Mouse (Mus musculus): ENCODE measurements around the gene Evpl. TPM values are rescaled to one million over a fixed set of nuclear protein-coding genes. Genes with fewer than 3 reads are reported as not detected.

Gene Evpl
- polyA plus RNA-seq, 1 experiment: not detected

DNA sequence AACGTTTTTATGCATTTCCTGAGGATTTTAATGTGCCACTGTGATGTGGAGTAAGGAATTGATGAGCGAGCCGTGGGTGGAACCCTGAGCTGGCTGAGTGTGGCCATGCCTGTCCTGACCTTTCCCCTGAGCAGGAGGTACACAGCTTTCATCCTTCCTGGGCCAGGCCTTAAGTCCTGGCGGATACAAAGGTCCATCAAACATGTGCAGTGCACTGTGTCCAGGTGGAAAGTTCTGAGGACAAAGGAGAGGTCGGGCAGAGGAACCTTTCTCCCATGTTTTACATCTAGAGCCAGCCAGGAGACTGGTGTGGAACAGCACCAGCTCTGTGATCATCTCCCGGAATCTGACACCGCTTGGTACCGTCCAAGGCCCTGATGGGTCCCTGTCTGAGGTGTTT, 28.6 kb downstream of the Evpl start:
- WGBS: 81% methylated on average over 8 of the region's 8 CpGs
- no peak overlapping the region for H3K27ac ChIP-seq (ENCODE audit: insufficient read depth, low read depth, low read length)
- no peaks in the 10 kb centered on the region for H3K4me1 ChIP-seq (ENCODE audit: control insufficient read depth, insufficient read depth, low read length)
- TF ChIP-seq CTCF (IDR thresholded peaks at IDR 0.05; ENCODE audit: insufficient read depth, low read depth, low read length) (no peak), POLR2A (IDR thresholded peaks at IDR 0.05; ENCODE audit: insufficient read depth, low read depth, low read length) (no peak)
- no peak overlapping the region for H3K4me3 ChIP-seq (ENCODE audit: insufficient read depth, low read depth, low read length)

DNA sequence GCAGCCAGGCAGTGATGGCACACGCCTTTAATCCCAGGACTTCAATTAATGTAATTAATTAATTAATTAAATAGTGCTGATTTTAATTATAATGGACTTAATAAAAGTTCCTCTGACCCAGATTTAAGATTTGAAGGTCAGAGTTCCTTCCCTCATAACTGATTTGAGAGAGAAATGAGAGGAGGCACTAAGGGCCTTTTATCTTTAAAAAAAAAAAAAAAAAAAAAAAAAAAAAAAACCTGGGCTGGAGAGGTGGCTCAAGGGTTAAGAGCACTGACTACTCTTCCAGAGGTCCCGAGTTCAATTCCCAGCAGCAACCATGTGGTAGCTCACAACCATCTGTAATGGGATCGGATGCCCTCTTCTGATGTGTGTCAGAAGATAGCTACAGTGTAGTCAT, 29.2 kb downstream of the Evpl start:
- Histone ChIP-seq H3K4me3 (ENCODE audit: insufficient read depth, low read depth, low read length) (no peak overlapping the region), H3K27ac (ENCODE audit: insufficient read depth, low read depth, low read length) (no peak overlapping the region), H3K4me1 (ENCODE audit: control insufficient read depth, insufficient read depth, low read length) (no peaks in the 10 kb centered on the region)
- 86% methylated on average over 3 of the region's 3 CpGs for WGBS
- TF ChIP-seq CTCF (IDR thresholded peaks at IDR 0.05; ENCODE audit: insufficient read depth, low read depth, low read length): no peak
- TF ChIP-seq POLR2A (IDR thresholded peaks at IDR 0.05; ENCODE audit: insufficient read depth, low read depth, low read length): no peak

DNA sequence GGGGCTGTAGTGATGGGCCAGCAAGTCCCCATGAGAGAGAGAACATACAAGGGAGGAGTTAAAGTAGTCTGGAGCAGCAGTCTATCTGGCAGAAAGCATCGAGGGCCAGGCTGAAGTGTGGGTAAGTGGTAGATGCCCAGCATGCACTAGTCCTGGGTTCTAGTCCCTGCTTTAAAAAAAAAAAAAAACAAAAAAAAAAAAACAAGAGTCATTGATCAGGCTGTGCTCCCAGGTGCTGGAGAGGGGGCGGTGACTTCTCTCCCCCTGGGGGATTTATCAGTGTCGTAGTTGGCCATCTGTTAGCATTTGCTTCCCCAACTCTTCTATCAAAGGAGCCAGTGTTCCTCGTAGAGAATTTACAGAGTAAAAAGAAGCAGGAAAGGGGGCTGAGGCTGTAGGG, 31.2 kb downstream of the Evpl start:
- Histone ChIP-seq H3K4me3 (ENCODE audit: insufficient read depth, low read depth, low read length) (no peak overlapping the region), H3K4me1 (ENCODE audit: control insufficient read depth, insufficient read depth, low read length) (no peaks in the 10 kb centered on the region), H3K27ac (ENCODE audit: insufficient read depth, low read depth, low read length) (no peak overlapping the region)
- WGBS: 80% methylated on average over 4 of the region's 4 CpGs
- TF ChIP-seq POLR2A (IDR thresholded peaks at IDR 0.05; ENCODE audit: insufficient read depth, low read depth, low read length): no peak
- no peak for TF ChIP-seq CTCF (IDR thresholded peaks at IDR 0.05; ENCODE audit: insufficient read depth, low read depth, low read length)

DNA sequence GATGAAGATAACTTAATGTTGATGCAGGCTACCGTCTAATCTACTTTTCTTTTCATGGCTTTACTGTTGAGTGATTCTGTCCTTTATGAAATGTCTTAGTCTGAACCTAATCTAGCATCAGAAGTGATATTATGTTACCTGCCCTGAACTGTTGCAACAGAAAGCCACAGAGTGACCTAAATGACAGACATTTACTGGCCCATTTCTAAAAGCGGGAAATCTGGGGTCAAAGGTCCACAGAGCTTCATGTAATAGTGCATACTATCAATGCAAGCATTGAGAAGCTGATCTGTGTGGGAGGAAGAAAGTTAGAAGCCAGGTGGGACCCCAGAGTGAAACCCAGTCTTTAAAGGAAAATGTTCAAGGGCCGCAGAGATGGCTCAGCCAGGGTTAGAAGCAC, 34.7 kb downstream of the Evpl start:
- TF ChIP-seq CTCF (IDR thresholded peaks at IDR 0.05; ENCODE audit: insufficient read depth, low read depth, low read length) (no peak), POLR2A (IDR thresholded peaks at IDR 0.05; ENCODE audit: insufficient read depth, low read depth, low read length) (no peak)
- no peak overlapping the region for H3K27ac ChIP-seq (ENCODE audit: insufficient read depth, low read depth, low read length)
- H3K4me1 ChIP-seq (ENCODE audit: control insufficient read depth, insufficient read depth, low read length): no peaks in the 10 kb centered on the region
- 96% methylated on average over 3 of the region's 3 CpGs for WGBS
- H3K4me3 ChIP-seq (ENCODE audit: insufficient read depth, low read depth, low read length): no peak overlapping the region

DNA sequence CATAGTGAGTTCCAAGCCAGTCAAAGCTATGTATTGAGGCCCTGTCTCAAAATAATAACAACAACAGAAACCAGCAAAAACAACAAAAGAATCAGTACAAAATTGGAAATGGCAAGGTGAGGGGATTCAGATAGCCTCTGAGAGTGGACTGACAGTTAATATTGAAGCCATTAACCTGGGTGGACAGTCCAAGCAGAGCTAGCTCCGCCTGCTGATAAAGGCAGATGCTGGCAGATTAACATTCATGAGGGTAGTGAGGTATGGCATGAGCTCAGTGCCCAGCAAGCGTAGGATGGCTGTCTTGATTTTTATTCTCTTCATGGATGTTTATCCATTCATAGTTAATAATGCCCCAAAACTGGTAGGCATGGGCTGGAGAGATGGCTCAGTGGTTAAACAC, 36.7 kb downstream of the Evpl start:
- WGBS: 99% methylated on average over 2 of the region's 2 CpGs
- Histone ChIP-seq H3K4me1 (ENCODE audit: control insufficient read depth, insufficient read depth, low read length) (peaks cover 6% of the 10 kb centered on the region; the same call in 1 of the 2 replicates), H3K4me3 (ENCODE audit: insufficient read depth, low read depth, low read length) (no peak overlapping the region), H3K27ac (ENCODE audit: insufficient read depth, low read depth, low read length) (no peak overlapping the region)
- TF ChIP-seq POLR2A (IDR thresholded peaks at IDR 0.05; ENCODE audit: insufficient read depth, low read depth, low read length) (no peak), CTCF (IDR thresholded peaks at IDR 0.05; ENCODE audit: insufficient read depth, low read depth, low read length) (no peak)

DNA sequence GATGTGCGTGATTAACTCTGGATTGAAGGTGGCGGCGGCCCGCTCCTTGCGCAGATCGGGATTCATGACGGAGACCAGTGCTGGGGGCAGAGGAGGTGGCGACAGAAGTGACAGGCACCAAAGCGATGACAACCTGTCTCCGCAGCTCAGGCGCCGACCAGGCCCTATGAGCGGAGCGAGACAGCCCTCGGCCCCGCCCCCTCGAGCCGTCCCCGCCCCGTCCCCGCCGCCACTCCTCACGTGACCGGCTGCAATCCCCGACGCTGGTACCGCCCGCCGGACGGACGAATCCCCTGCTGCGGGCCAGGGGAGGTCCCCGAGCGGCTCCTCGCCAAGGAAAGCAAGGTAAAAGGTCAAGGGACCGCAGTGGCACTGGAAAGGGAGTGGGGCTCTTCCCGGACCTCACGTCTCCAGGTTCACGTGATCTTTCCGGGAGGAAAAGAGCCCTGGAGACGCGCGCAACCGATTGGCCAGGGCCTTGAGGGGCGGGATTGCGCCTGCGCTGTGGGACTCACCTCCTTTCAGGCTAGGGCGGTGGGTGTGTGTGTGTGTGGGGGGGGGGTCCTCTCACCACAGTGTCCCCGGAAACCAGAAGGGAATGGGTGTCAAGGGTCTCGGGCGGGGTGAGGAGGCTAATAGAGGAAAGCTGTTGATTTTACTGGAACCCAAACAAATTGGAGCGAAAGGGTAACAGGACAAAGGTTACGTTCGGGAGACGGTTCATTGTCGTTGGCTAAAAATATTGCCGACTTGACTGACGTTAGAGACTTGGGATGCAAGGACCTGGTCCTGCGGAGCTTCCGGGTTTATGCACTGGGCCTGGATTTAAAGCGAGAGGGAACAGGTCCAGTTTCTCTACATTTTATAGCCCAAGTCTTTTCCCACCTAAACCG, 39.0 kb downstream of the Evpl start, which contains the start of the genes Ten1 and Acox1:
TSS of gene Ten1 (plus strand) at position 217 of the 893 bp plus-strand sequence.
TSS of gene Acox1 (minus strand) at position 407 of the 893 bp plus-strand sequence.
- TF ChIP-seq POLR2A (IDR thresholded peaks at IDR 0.05; ENCODE audit: insufficient read depth, low read depth, low read length): peak; percentile 71; the same call in 1 of the 2 replicates
- no peak for TF ChIP-seq CTCF (IDR thresholded peaks at IDR 0.05; ENCODE audit: insufficient read depth, low read depth, low read length)
- under 1% methylated on average over 62 of the region's 62 CpGs for WGBS
- H3K4me3 ChIP-seq (ENCODE audit: insufficient read depth, low read depth, low read length): peak within 1 kb of the TSS; percentile 91
- H3K4me1 ChIP-seq (ENCODE audit: control insufficient read depth, insufficient read depth, low read length): peaks cover 11% of the 10 kb centered on the region; the same call in 1 of the 2 replicates
- H3K27ac ChIP-seq (ENCODE audit: insufficient read depth, low read depth, low read length): peak within 1 kb of the TSS; percentile 97

DNA sequence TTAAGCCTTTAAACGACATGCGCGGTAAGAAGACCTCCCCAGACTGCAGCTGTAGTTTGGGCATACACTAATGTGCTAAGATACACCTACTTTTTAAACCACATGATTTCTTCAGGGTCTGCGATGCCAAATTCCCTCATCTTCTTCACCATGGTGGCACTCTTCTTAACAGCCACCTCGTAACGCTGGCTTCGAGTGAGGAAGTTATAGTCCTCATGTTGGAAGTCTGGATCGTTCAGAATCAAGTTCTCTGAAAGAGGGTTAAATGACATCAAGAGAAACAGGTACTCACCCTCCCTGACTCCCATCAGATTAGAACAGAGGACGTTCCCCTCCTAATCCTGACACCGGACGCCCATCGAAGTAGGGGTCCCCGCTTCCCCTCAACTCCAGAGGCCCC, 39.7 kb downstream of the Evpl start:
- Histone ChIP-seq H3K4me3 (ENCODE audit: insufficient read depth, low read depth, low read length) (peak overlapping the region; percentile 91), H3K4me1 (ENCODE audit: control insufficient read depth, insufficient read depth, low read length) (peaks cover 11% of the 10 kb centered on the region; the same call in 1 of the 2 replicates), H3K27ac (ENCODE audit: insufficient read depth, low read depth, low read length) (peak overlapping the region; percentile 87)
- TF ChIP-seq CTCF (IDR thresholded peaks at IDR 0.05; ENCODE audit: insufficient read depth, low read depth, low read length) (no peak), POLR2A (IDR thresholded peaks at IDR 0.05; ENCODE audit: insufficient read depth, low read depth, low read length) (no peak)
- WGBS: 6% methylated on average over 13 of the region's 13 CpGs

DNA sequence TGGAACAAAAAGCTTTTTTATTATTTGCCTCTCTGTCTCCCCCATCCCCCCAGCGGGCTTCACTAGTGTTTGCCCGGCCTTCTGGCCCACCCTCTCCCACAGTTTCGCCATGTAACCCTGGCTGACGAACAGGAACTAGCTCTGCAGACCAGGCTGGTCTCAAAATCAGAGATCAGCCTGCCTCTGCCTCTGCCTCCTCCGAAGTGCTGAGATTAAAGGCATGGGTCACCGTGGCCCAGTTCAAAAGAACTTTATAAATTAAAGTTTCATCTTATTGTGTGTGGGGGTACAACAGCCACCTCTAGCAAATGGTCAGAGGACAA, 40.3 kb downstream of the Evpl start:
- 81% methylated on average over 6 of the region's 6 CpGs for WGBS
- TF ChIP-seq CTCF (IDR thresholded peaks at IDR 0.05; ENCODE audit: insufficient read depth, low read depth, low read length) (no peak), POLR2A (IDR thresholded peaks at IDR 0.05; ENCODE audit: insufficient read depth, low read depth, low read length) (no peak)
- no peak overlapping the region for H3K27ac ChIP-seq (ENCODE audit: insufficient read depth, low read depth, low read length)

DNA sequence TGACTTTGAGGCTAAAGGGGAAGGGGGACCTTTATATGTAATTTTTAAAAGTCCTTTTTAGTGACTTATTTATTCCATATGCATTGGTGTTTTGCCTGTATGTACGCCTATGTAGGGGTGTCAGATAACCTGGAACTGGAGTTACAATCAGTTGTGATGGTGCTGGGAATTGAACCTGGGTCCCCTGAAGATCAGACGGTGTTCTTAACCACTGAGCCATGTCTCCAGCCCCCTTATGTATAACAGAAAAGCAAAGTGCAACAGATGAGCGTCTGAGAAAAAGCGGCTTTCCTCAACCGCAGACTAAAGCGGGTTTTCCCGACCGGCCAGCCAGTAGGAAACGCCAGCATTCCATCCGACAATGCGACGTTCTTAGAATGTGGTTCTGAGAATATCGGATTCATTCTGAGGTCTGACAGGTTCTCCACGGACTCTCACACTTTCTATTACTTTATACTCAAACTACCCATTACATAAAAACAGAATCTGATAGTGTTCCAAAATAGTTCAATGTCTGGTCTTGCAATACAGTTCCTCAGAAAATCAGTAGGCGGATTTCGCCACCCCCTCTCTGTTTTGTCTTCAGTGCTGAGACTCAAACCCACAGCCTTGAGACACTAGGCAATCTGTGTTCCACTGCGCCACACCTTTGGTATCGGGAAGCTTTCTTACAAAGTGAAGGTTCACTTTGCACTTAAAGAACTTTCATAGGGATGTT, 40.9 kb downstream of the Evpl start:
- WGBS: 90% methylated on average over 18 of the region's 18 CpGs
- Histone ChIP-seq H3K4me1 (ENCODE audit: control insufficient read depth, insufficient read depth, low read length) (peaks cover 11% of the 10 kb centered on the region; the same call in 1 of the 2 replicates), H3K27ac (ENCODE audit: insufficient read depth, low read depth, low read length) (no peak overlapping the region), H3K4me3 (ENCODE audit: insufficient read depth, low read depth, low read length) (no peak overlapping the region)
- no peak for TF ChIP-seq POLR2A (IDR thresholded peaks at IDR 0.05; ENCODE audit: insufficient read depth, low read depth, low read length)
- no peak for TF ChIP-seq CTCF (IDR thresholded peaks at IDR 0.05; ENCODE audit: insufficient read depth, low read depth, low read length)

More for the DNA sequence above, 40.3 kb downstream of the Evpl start:
- Histone ChIP-seq H3K4me1 (ENCODE audit: control insufficient read depth, insufficient read depth, low read length) (peaks cover 11% of the 10 kb centered on the region; the same call in 1 of the 2 replicates), H3K4me3 (ENCODE audit: insufficient read depth, low read depth, low read length) (peak overlapping the region; percentile 17; the same call in 1 of the 2 replicates)

Data from olfactory bulb, adult 2 months (tissue).